Mouse (Mus musculus): ENCODE results near the gene Zbtb4.

Gene Zbtb4

DNA sequence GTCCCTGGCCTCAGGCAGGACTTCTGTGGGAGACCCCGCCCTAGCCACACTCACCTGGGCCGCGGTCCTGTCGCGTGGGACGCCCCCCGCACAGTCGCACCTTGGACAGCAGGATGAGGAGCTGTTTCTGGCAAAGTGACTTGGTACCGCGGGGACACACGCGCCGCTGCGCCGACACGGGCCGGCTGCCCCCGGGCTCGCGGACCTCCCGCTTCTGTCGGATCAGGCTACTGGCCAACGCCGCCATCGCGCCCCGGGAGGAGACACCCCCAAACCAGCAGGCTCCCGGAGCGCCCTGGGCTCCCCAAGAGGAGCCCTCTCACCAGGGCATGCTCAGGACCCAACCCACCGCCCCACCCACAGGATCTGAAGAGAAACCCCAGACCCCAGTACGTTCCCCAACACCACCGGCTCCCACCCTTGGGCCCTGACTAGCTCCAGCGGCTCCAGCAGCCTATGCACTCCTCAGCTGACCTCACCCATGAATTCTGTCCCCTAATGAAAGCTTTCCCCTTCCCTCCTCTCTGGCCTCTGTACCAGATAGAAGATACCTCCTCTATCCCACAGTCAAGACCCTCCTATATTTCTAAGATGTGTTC is 35.8 kb downstream of the Zbtb4 start, which contains the start of gene Fgf11:
Gene Fgf11, minus strand, starts transcription at position 479 of the 599 bp plus-strand sequence.
- DNase-seq (ENCODE audit: low spot score) = no peak

DNA sequence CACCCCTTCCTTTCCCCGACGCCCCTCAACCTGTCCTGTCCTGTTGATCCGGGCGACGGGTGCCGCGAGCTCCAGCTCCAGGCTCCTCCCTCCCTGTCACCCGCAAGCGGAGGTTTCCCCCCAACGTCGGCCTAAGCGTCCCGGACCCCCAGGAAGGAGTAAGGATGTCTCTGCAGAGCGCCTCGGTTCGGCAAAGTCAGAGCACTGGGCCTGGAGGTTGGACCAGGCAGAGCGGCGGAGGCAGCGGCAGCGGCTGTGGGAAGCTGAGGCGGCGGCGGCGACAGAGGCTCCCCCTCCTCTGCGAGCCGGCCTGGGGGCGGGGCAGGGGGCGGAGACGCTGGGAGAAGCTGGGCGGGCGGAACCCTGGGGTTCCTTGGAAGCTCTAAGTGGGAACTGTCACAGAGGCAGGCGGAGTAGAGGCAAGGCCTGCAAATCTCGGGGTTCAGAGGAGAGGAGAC is 37.0 kb downstream of the Zbtb4 start:
- no peak for DNase-seq (ENCODE audit: low spot score)

DNA sequence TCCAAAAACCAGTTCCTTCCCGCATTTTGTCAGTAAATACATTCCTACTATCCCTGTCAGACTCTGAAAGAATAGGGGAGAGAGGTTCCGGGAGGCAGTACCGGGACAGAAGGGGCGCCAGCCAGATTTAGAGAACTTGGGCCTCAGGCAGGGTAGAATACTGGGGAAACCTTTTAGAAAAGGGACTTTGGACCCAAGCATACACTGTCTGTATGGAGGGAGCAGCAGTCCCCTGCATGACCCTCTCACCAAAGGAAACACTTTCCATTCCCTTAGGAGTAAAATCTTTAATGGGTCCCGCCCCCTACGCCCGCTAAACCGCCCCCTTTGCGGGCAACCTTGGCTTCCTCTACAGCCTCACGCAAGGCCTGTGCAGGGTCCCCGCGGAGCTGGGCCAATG is 37.6 kb downstream of the Zbtb4 start:
- DNase-seq (ENCODE audit: low spot score) = no peak

DNA sequence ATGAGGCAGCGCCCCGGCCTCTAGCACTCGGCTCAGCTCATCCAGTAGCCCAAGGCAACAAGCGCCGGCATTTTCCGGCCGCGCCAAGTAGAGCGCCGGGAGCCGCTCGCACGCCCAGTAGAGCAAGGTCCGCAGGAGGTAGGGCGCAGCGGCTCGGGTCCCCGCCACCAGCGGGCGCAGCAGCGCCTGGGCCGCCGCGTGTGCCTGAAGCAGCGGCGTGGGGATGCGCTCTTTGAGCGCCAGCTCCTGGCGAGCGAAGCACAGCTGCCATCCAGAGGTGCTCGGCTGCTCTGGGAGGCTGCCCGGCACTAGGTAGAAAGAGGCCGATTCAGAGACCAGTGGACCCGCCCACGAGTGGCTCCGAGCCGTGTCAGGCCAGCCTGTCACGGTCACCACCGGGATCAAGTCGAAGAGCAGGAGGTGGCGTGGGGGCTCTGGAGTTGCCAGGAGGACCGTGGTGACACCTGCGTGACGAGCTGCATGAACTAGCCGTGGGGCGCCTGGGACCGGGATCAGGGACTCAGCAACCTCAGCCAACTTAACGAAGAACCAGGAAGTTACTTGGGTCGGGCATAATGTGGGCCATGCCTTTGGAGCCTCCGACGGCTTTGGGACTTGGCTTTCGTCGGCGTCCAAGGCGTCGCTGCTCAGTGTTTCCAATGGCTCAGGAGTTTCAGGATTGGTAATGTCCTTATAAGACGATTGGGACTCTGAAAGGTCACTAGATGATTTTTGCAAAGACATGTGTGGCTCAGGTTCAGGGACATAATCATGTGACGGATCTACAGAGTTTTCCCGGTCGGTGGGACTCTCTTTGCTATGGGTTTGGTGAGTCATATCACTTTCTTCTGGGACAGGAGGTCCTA is 38.3 kb downstream of the Zbtb4 start:
- no peak for DNase-seq (ENCODE audit: low spot score)

DNA sequence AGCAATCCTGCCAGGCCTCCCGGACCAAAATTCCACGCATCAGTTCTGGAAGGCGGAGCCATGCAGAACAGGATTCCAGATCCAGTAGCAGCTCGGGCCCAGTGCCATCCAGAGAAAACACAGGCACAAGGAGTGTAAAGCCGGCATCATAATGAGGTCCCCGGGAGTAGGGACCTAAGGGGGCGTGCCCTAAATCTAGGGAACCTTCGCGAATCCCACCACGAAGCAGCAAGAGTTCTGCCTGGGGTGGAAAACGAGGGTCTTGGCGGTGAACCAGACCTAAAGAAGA is 38.9 kb downstream of the Zbtb4 start:
- DNase-seq (ENCODE audit: low spot score) = no peak

DNA sequence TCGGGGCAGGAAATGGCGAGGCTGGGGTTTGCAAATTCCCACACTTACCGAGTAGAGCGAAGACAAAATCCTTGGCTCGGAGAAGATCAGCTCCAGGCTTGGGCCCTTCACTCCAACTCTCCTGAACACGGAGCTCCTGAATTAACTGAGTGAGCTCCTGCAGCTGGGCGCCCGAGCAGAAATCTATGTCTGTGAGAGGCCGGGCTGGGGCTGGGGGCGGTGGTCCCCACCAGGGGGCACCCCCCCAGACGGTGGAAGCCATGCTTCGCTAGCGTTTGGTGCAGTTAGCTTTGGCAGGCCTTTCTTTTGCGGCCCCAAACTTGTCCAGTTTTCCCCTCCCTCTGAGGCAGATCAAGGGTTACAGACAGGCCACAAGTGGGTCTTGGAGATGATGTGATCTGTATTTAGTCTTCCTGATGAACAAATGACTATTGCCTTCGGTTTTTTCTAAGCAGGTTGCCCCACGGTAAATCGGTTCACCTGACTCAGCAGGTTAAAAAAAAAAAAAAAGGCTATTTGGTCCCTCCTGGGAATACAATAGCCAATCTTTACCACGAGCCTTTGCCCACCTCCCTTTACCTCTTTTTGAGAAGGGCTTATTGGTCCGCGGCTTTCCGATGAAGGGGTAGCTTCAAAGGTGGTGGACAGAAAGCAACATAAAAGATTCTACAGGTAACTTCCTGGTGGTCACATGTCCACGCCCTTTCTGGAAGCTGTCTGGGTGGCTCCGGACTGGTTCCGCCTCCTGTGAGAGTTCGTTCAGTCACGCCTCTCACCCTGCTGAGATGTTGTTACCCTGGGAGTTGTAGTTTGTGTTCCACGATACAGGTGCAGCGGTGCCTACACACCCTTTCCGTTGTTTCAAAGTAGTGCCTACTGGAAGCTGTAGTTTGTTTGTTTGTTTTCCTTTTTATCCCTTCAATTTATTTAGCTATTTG is 39.5 kb downstream of the Zbtb4 start, which contains the start of gene Tmem102:
Gene Tmem102, minus strand, starts transcription at position 653 of the 938 bp plus-strand sequence.
- no peak for DNase-seq (ENCODE audit: low spot score)

DNA sequence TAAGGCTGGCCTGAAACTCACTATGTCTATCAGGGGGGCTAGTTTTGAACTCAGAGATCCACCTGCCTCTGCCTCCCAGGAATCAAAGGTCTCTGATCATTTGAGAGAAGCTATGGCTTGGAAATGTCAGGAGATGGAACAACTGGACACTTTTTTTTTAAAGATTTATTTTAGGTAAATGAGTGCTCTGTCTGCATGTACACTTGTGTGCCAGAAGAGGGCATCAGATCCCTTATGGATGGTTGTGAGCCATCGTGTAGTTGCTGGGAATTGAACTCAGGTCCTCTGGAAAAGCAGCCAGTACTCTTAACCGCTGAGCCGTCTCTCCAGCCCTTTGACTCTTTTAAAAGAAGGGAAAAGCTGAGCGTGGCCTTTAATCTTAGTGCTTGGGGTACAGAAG is 40.7 kb downstream of the Zbtb4 start:
- no peak for DNase-seq (ENCODE audit: low spot score)

DNA sequence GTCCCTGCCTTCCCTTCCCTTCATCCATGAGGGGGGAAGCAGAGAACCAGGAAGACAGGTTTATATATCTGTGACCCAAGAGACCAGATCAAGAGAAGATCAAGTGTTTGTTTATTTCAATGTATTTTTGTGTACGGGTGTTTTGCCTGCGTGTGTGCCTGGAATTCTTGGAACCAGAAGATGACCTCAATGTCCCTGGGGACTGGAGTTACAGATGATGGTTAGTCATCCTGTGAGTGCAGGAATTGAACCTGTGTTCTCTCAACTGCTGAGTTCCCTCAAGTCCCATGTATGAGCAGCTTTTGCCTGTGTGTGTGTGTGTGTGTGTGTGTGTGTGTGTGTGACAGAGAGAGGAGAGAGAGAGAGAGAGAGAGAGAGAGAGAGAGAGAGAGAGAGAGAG is 41.9 kb downstream of the Zbtb4 start:
- DNase-seq (ENCODE audit: low spot score) = no peak

DNA sequence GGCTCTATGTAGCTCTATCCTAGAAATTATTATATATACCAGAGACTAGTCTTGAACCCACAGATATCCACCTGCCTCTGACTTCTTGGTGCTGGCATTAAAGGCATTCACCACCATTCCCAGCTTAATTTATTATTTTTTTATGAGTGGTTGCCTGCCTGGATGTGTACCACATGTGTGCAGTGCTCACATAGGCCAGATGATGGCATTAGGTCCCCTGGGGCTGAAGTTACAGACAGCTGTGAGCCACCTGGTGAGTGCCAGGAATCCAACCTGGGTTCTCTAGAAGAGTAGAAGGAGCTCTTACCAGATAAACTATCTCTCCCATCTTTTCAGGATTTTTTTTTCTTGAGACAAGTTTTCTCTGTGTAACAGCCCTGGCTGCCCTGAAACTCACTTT is 44.6 kb downstream of the Zbtb4 start:
- DNase-seq (ENCODE audit: low spot score) = no peak

DNA sequence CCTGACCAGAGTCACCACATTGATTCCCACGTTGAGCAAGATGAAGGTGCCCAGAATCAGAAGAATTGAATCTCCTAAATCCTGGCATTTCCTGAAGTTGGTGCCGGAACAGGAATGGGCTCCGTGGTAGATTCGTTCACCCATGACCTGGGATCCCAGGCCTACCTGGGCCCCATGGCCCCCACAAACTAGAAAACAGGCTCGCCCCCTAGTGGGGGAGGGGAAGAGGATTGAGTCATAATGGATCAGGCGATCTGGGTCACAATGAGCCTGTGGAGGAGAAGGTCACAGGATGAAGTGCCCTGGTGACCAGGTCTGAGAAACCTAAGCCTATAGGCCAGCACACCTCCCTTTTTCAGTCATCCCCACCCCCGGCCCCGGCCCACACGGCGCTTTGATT is 49.4 kb downstream of the Zbtb4 start, which contains the start of gene Gm39566:
Gene Gm39566, minus strand, starts transcription at position 144 of the 400 bp plus-strand sequence.
- no peak for DNase-seq (ENCODE audit: low spot score)

DNA sequence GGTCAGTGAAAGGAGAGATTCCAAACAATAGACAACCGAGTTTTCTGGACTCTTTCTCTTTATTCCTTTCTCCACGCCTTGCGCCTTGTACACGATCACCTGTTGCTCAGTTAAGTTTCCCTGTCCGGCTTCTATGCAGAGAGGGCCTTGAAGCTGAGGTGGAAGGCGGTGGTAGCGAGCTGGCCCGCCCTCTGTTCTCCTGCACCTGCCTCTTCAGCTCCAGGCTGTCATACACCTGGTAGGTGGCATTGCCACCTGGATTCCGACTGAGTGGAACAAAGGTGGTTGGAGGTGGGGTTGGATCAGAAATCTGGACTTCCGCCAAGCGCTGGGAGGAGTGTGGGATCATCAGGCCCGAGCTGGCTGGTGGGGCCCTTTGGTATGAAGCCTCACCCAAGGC is 50.8 kb downstream of the Zbtb4 start:
- DNase-seq (ENCODE audit: low spot score) = no peak

DNA sequence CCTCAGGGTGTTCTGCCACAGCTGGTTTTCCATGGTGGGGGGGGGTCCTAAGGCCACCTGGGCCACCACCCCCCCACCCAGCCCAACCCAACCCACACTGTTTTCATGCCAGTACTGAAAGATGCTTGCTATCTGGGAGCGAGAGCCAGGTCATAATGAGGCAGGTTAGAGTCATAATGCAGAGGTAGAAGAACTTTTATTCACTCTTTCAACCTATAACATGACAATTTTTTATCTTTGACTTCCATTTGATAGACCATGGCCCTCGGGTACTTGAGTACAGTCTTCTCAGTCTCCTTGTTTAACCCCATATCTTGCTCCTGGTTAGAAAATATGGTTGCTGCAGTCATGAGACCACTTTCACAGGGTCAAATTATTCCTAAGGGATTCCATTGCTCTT is 52.7 kb downstream of the Zbtb4 start, which contains the start of gene Spem2:
Gene Spem2, minus strand, starts transcription at position 101 of the 400 bp plus-strand sequence.
- DNase-seq (ENCODE audit: low spot score) = no peak

DNA sequence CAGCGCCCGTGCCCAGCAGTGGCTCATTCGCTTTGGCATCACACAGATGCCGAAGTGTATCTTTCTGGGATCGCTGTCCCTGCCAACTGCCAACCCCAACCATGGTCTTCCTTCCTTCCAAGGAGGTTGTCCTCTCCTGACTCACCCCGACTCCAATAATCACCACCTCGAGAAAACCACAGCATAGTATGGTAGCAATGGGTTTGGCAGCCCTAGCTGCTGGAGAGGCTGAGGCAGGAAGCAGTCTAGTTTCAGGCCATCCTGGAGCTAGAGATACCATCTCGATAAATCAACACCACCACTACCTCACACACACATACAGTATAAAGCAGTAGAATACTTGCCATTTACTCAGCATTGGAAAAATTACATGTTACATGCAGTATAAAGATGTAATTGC is 53.2 kb downstream of the Zbtb4 start:
- no peak for DNase-seq (ENCODE audit: low spot score)

DNA sequence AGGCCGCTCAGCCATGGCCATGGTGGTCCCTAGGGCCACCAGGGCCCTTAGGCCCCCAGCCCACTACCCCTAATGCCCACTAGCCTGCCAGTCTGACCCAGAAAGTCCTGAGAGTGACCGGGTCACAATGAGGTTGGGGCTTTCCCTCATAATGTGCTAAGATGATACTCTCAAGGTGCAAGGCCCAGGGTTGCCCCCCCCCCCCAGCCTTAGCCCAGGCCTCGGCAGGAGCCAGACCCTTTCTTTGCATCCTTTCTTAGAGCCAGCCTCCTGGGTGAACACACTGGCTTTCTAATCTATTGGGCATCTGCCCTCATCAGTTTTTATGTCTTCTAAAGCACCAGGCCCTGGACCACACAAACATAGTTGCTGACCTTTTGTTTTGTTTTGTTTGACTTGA is 56.4 kb downstream of the Zbtb4 start, which contains the start of gene Spem1:
Gene Spem1, minus strand, starts transcription at position 101 of the 400 bp plus-strand sequence.
- DNase-seq (ENCODE audit: low spot score) = no peak

DNA sequence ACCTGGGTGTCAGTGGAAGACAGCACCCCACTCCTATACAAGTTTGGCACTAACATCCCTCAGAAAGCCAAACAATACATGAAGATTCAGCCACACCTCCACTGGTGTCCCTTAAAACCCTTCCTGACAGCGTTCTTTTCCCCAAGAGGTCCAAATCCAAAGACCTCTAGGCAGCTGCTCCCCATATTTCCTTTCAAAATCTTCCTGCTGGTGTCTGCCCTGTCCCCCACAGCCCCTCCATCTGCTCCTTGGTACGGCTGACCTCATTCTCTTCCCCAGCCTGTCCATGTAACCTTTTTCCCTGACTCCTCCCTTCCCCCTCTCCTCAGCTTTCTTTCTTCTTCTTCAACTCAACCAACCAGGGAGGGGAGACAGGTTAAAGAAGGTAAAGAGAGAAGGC is 57.7 kb downstream of the Zbtb4 start:
- DNase-seq (ENCODE audit: low spot score) = no peak

DNA sequence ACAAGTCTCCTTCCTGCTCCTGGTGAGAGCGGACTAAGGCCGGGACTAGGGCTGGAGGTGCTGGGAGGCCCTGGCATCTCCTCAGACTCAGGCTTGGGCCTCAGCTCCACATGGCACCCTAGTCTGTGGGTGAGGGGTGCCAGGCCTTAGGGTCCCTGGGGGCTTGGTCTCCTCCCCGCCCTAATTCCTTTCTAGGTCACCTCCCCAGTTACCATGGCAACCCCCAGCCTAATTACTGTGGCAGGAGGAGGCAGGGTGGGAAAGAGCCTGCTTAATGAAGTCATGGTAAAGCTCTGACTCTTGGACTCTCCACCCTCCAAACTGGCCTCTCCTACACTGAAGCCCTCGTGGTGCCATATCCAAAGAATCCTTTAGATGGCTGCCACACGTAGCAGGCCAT is 63.1 kb downstream of the Zbtb4 start:
- no peak for DNase-seq (ENCODE audit: low spot score)

DNA sequence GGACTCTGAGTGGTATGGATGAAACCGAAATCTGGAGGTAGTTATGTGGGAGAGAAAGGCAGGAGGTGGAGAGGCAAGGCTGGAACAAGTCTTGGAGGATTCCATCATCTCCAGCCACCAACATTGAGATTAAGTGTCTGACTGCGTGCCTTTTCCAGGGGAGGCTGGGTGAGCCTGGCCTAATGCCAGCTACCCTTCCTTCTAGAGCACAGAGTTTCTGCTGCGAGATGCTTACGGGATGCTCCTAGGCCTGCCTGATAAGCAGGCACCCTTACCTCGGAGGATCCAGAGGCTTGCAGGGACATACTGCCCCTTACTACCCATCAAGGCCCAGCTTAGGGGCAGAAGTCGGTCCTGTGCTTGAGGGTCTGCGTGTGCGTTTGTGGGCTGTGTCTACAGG is 67.8 kb downstream of the Zbtb4 start:
- DNase-seq (ENCODE audit: low spot score) = no peak

Data from urinary bladder, postnatal 10 days (tissue).